Mouse (Mus musculus): ENCODE measurements around the gene Tcn2.

- no peak for TF ChIP-seq CTCF (conservative IDR thresholded peaks at IDR 0.05; ENCODE audit: low read length)
- TF ChIP-seq NANOG (IDR thresholded peaks at IDR 0.05; ENCODE audit: borderline replicate concordance, low read length) = no peak
- TF ChIP-seq POU5F1 (IDR thresholded peaks at IDR 0.05; ENCODE audit: borderline replicate concordance, low read length) = no peak
Measured at GRCm38 (mm10) chr11:3941371-3941770, 9.4 kb upstream of the Tcn2 start.

Measured in E14TG2a.4 (cell line).